Mouse (Mus musculus) lung, postnatal 0 days (tissue): Measurements from ENCODE around the gene Fhit.

Experiments
- CTCF ChIP-seq: IDR thresholded peaks from 2 replicates; pipeline ENCODE4 v1.5.1; 2016; ENCODE audit warnings: antibody characterized with exemption, mild to moderate bottlenecking
- EP300 ChIP-seq: IDR thresholded peaks from 2 replicates; pipeline ENCODE4 v1.6.1; 2016; ENCODE audit warnings: antibody characterized with exemption, mild to moderate bottlenecking, control low read depth

DNA sequence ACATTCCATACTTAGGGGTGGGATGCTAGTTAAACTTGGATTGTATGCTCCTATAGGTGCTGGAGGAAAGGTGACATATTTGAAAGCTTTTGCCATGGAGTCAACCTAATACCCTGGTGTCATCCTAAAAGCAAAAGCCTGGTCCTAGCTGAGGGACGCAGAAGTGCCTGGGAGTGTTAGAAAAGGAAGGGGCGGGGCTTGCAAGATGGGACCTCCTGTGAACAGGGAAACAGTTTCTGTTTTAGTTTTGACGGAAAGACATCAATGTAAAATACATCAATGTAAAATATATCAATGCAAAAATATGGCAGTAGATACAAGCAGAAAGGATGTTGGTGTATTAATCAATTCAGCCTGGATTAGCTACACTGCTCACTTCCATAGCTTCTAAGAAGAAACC lies 504.5 kb downstream of the Fhit start:
- no peak for TF ChIP-seq CTCF
- TF ChIP-seq EP300, result no peak
